Mouse (Mus musculus) thymus, postnatal 0 days (tissue): ENCODE measurements at regions not wholly inside any gene's neighbourhood (a gene's known extent, or its start where the extent isn't known, plus 50 kb on each side); places are given as distances from the start of the nearest gene placed in this dataset.
"Not testable (repeated sequence)": the region's sequence is repeated elsewhere in the genome, so short reads cannot be mapped to it uniquely, and the experiment has no call there.

Experiments used
- DNase-seq: peaks from one replicate; pipeline ENCODE4 v3.0.0-alpha.2; 2015; ENCODE audit warnings: low spot score

DNA sequence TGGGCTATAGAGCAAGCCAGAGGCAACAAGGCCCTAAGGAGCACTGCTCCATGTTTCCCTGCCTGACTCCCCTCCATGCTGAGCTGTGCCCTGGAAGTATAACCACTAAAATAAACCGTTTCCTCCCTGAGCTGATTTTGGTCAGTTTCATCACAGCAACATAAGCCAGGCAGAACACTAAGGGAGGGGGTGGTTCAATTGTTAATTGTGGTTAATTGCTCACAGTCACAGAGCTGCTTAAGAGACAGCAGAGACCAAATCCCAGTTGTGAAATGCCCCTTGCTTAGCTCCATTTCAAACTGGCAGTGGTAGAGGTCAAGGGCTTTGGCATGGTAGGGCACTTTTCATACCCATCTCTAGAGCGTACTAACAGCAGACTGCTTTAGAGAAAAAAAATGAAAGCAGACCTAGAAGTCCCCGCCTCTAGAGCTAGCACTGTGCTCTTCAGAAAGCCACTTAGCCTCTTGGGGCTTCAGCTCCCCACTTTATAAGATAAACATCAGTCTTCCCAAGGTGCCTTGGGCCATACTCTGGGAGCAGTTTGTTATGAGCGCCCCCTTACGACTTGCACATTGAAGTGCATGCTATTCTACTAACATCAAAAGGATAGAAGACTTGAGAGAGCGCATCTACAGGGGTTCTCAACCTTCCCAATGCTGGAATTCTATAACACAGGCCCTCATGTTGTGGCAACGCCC lies 380.3 kb upstream of the Zfp703 start:
- no peak for DNase-seq

- no peak for DNase-seq
Measured at GRCm38 (mm10) chr8:26598520-26598919, 378.6 kb upstream of the Zfp703 start.

DNA sequence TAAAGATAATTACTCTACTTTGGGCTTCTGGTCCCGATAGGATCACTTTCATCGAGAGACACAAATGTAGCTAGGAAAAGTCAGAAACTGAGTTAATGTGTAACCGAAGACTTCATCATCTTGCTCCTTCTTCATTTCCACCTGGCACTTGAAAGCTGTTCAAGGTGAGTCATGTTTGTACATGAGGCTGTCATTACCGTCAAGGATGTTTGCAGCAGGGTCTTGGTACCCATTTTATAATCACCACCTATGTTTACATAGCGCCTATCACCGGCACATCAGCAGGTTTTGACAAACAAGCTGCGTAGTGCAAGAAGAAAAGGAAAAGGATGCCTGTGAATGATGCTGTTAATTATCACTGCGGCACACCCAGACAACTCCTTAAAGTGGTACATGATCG lies 377.0 kb upstream of the Zfp703 start:
- DNase-seq, result no peak

DNA sequence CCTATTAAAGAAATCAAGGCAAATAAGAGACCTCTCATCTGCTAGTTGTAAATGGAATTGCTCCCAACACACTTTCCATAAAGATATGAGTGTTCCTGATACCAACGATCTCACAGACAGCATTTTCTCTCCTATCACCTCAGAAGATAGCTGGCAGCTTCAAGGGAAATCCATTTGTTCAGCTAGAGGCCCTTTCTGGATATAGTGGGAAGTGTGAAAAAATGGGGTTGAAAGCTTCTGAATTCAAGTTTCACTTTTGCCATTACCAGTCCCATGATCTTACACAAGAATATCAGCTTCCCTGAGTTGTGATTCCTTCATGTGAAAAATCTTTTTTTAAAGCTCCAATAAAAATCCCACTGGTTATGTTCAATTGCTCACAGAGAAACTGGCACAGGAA lies 369.1 kb upstream of the Zfp703 start:
- DNase-seq, result no peak

DNA sequence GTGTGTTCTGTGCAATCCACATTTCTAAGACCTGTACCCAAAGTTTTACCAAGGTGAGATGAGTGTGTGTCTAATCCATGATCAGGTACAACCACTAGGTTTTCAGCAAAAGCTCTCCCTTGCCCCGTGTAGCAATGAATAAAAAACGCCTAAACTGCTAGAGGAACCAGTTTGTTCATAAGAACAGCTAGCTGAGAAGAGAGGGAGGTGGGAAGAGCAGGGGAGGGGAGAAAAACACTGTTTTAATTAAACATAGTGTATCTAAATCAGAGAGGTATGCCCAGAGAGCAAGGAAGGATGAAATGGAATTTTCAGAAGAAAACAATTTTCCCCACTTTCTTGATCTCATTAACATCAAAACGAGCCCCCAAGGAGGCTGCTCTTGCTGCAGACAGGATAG lies 368.5 kb upstream of the Zfp703 start:
- DNase-seq, result no peak

DNA sequence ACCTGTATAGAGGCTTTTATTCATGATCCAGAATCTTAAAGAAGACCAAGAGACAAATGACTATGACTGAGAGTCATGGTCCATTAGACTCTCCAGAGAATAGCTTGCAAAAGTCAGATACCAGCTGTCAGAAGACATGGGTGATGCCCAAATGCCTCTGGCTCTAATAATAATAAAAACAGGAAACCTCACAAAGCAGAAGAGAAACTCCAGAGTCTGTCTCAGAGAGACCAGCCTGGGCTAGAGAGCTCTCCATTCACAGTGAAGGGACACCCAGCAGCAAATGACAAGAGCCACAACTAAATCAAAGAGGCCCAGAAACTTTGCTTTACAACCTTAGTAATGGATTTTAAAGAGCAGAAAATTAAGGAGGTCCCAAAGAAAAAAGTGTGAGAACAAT lies 365.0 kb upstream of the Zfp703 start:
- DNase-seq, result no peak

DNA sequence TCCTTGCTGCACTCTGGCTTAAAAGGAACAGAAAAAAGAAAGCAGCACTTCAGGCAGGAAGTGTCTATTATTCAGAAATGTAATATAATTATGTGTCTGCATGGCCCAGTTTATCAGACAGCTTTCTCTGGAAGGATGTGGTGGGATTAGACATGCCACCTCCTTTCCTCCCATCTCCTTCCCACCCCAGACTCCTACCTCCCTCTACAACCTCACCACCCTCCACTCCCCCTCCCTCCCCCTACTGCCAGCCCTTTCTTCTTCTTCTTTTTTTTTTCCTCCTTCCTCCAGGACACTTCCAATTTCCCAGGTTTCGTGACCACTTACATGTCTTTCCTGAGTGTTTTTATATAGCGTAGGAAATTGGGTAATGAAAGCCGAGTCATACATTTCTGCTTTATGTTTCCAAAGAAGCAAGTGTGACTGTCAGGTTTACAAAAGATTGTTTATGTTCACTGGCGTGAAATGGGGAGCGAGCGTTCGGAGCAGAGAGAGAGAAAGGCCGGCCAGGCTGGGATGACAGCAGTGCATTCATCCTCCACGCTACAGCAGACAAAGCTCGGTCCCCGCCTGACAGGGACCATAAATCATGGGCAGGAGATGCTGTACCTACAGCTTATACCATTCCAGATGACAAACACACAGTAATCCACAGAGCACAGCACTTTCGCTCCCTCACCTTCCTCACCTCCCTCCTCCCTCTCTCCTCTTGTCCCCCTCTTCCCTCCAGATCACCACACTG lies 354.6 kb upstream of the Zfp703 start:
- no peak for DNase-seq

GRCm38 (mm10) chr8:26626186-26626585 lies 350.9 kb upstream of the Zfp703 start:
- DNase-seq, result peak; percentile 20

DNA sequence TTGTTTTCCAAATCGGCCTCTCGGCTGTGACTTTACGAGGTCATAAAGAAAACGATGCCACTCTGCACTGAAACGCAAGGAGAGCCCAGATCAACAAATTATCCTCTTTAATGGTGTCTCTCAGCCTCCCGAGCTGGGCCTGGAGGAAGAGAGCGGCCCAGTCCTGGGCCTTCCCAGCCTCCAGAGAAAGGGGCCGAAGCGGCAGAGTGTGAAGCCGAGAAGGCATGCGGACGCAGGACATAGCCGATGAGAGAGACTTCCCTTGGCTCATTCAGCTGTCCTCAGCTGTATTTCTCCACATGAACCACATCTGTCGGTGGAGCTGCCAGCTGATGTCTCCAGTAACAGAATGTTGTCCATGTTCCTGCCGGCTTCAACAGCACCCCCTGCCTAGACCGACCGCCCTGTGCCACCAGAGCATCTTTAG lies 350.5 kb upstream of the Zfp703 start:
- no peak for DNase-seq

GRCm38 (mm10) chr8:26627191-26627891 lies 349.8 kb upstream of the Zfp703 start:
- no peak for DNase-seq

DNA sequence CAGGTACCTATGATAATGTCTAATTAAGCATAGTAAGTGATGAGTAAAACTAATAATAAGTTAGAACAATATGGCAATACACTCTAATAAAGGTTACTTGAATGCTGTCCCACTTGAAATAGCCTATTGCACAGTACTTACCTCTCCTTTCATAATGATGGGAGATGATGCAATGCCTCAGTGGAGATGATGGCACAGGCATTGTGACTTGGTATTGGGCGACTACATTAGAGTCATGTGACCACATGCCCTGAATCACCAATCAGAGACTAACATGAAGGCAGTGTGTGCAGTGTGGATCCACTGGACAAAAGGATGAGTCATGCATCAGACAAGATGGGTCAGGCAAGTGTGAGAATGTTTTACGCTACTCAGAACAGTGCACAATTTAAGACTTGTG lies 346.6 kb upstream of the Zfp703 start:
- DNase-seq, result no peak

GRCm38 (mm10) chr8:26635701-26636100 lies 341.4 kb upstream of the Zfp703 start:
- DNase-seq, result no peak

GRCm38 (mm10) chr8:26645375-26645774 lies 331.8 kb upstream of the Zfp703 start:
- not testable (repeated sequence) for DNase-seq

- no peak for DNase-seq
Measured at GRCm38 (mm10) chr8:26650287-26650686, 326.8 kb upstream of the Zfp703 start.

- DNase-seq, result no peak
Measured at GRCm38 (mm10) chr8:26655897-26656296, 321.2 kb upstream of the Zfp703 start.

GRCm38 (mm10) chr8:26656310-26657075 lies 320.6 kb upstream of the Zfp703 start:
- DNase-seq, result no peak

GRCm38 (mm10) chr8:26659381-26659780 lies 317.7 kb upstream of the Zfp703 start:
- DNase-seq, result no peak

DNA sequence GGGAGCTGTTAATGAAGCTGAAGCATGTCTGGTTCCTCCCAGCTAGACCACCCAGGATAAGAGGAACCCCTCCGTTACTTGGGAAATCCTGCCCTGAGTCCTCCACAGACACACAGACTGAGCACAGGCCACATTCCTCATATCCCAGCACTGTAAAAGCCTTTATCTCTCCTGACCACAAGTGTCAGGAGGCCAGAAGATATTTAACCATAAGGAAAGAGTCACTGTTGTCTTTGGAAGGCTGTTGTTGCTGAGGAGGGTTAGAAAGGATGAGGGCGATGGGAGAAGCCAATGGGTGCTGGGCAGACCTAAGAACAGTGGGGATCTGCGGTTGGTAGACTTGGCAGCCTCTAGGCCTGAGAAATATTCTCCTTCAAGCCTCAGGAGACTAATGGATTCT lies 307.6 kb upstream of the Zfp703 start:
- no peak for DNase-seq

- no peak for DNase-seq
Measured at GRCm38 (mm10) chr8:26672486-26673395, 304.4 kb upstream of the Zfp703 start.

GRCm38 (mm10) chr8:26677584-26678138 lies 299.5 kb upstream of the Zfp703 start:
- no peak for DNase-seq
